Mouse (Mus musculus) embryonic facial prominence, embryonic 11.5 days (tissue): Measurements from ENCODE around the gene Npas1. TPM values are rescaled to one million over a fixed set of nuclear protein-coding genes. Genes with fewer than 3 reads are reported as not detected.
A peak's percentile ranks its signal among the peaks of the same experiment; 100 is the strongest.

Experiments
- ATAC-seq: fragments of 200-750 bp; cut with Nextera tagmentation; replicated peaks from 2 replicates; pipeline ENCODE4 v1.8.0; 2017; ENCODE audit warnings: low read depth; ENCODE audit not compliant: insufficient number of reproducible peaks, low FRiP score, low TSS enrichment
- DNase-seq: peaks from one replicate; pipeline ENCODE4 v3.0.0-alpha.2; 2015; ENCODE audit warnings: low spot score
- H3K27ac ChIP-seq: fragments of 300-500 bp; sonication (generic); replicated peaks from 2 replicates; pipeline ENCODE4 v1.5.1; 2014; ENCODE audit warnings: mild to moderate bottlenecking, low read depth, low read length, control low read depth
- H3K27me3 ChIP-seq: fragments of 300-500 bp; sonication (generic); 2 replicates; pipeline ENCODE4 v1.6.1; 2014; ENCODE audit warnings: mild to moderate bottlenecking, low read length, moderate library complexity, mixed read lengths; ENCODE audit not compliant: control insufficient read depth, insufficient read depth
- H3K36me3 ChIP-seq: fragments of 300-500 bp; sonication (generic); replicated peaks from 2 replicates; pipeline ENCODE4 v1.6.1; 2014; ENCODE audit warnings: low read depth, mild to moderate bottlenecking, low read length, moderate library complexity, mixed read lengths; ENCODE audit not compliant: control insufficient read depth, insufficient read depth
- H3K4me1 ChIP-seq: fragments of 300-500 bp; sonication (generic); 2 replicates; pipeline ENCODE4 v1.6.1; 2014; ENCODE audit warnings: low read length, mixed read lengths; ENCODE audit not compliant: control insufficient read depth, insufficient read depth
- H3K4me2 ChIP-seq: fragments of 300-500 bp; sonication (generic); 2 replicates; pipeline ENCODE4 v1.6.1; 2014; ENCODE audit warnings: low read depth, mild to moderate bottlenecking, control low read depth, low read length, moderate library complexity
- H3K4me3 ChIP-seq: fragments of 300-500 bp; sonication (generic); 2 replicates; pipeline ENCODE4 v1.5.1; 2014; ENCODE audit warnings: low read depth, low read length, control low read depth
- H3K9ac ChIP-seq: fragments of 300-500 bp; sonication (generic); replicated peaks from 2 replicates; pipeline ENCODE4 v1.6.1; 2014; ENCODE audit warnings: mild to moderate bottlenecking, control low read depth, low read length
- H3K9me3 ChIP-seq: fragments of 300-500 bp; sonication (generic); replicated peaks from 2 replicates; pipeline ENCODE4 v1.6.1; 2016; ENCODE audit warnings: mild to moderate bottlenecking, low read length, inconsistent platforms, mixed read lengths; ENCODE audit not compliant: control insufficient read depth
- WGBS: fragments of 180-500 bp; shearing (Covaris S2); extraction: QIAGEN DNeasy Blood & Tissue Kit; methylation state at CpG from one replicate; pipeline ENCODE4 v1.1.7; 2014; 5-methylcytosine and 5-hydroxymethylcytosine counted together
- polyA plus RNA-seq: library from polyadenylated mRNA; unstranded; fragments of >200 nt; fragmentation: Nextera tagmentation; extraction: Ambion mirVana; gene quantifications from 2 replicates; pipeline ENCODE4 v1.2.1, GENCODE M21; 2014

Gene Npas1
- polyA plus RNA-seq, 1 experiment from 2014 or later = 0.25 TPM

- ATAC-seq (no peak), DNase-seq (no peak)
- no peaks in the 10 kb centered on the region for H3K4me1 ChIP-seq
- H3K27me3 ChIP-seq = no peaks in the 10 kb centered on the region
- H3K4me2 ChIP-seq = no peak overlapping the region
- 84% methylated on average over 2 of the region's 2 CpGs for WGBS
- H3K9me3 ChIP-seq = no peaks in the 10 kb centered on the region
- 0 out of 2 replicates have a peak overlapping the region, but pooled peaks have one; percentile 22 for H3K27ac ChIP-seq
- peaks cover 8% of the 10 kb centered on the region for H3K36me3 ChIP-seq
- H3K9ac ChIP-seq = no peak overlapping the region
- H3K4me3 ChIP-seq = no peak overlapping the region
These were observed 64.6 kb downstream of the Npas1 start for GRCm38 (mm10) chr7:16412930-16413329.

GRCm38 (mm10) chr7:16412220-16412896, 65.2 kb downstream of the Npas1 start:
- Histone ChIP-seq H3K36me3 (peaks cover 6% of the 10 kb centered on the region), H3K4me3 (no peak overlapping the region), H3K4me1 (no peaks in the 10 kb centered on the region), H3K9ac (no peak overlapping the region), H3K4me2 (no peak overlapping the region; the same call in 1 of the 2 replicates), H3K9me3 (no peaks in the 10 kb centered on the region), H3K27ac (no peak overlapping the region), H3K27me3 (no peaks in the 10 kb centered on the region)
- DNase-seq (no peak), ATAC-seq (no peak)
- WGBS = 82% methylated on average over 8 of the region's 8 CpGs

- no peaks in the 10 kb centered on the region; the same call in 1 of the 2 replicates for H3K36me3 ChIP-seq
- no peak overlapping the region for H3K9ac ChIP-seq
- 87% methylated on average over 5 of the region's 5 CpGs for WGBS
- DNase-seq (no peak), ATAC-seq (no peak)
- H3K4me1 ChIP-seq = no peaks in the 10 kb centered on the region
- H3K4me3 ChIP-seq = no peak overlapping the region
- no peak overlapping the region for H3K4me2 ChIP-seq
- H3K9me3 ChIP-seq = no peaks in the 10 kb centered on the region
- H3K27ac ChIP-seq = no peak overlapping the region
- H3K27me3 ChIP-seq = no peaks in the 10 kb centered on the region
These were observed 66.4 kb downstream of the Npas1 start for GRCm38 (mm10) chr7:16411100-16411499.

- no peak overlapping the region for H3K4me3 ChIP-seq
- no peak overlapping the region for H3K27ac ChIP-seq
- H3K4me1 ChIP-seq = peaks cover 6% of the 10 kb centered on the region
- H3K9me3 ChIP-seq = no peaks in the 10 kb centered on the region
- no peak overlapping the region for H3K4me2 ChIP-seq
- no peak overlapping the region for H3K9ac ChIP-seq
- ATAC-seq = no peak
- no peak for DNase-seq
- no peaks in the 10 kb centered on the region; the same call in 1 of the 2 replicates for H3K36me3 ChIP-seq
- 93% methylated on average over 3 of the region's 3 CpGs for WGBS
- no peaks in the 10 kb centered on the region for H3K27me3 ChIP-seq
These were observed 70.5 kb downstream of the Npas1 start for GRCm38 (mm10) chr7:16406978-16407377.

Other genes with a start within 250 kb of the Npas1 start
- gene C5ar2, start 233.6 kb downstream of the Npas1 start, polyA plus RNA-seq = 0.14 TPM in 1 of 2 replicates, not detected in the other
- 0.71 and 1.00 TPM in 2 replicates for gene C5ar1, start 218.2 kb downstream of the Npas1 start, polyA plus RNA-seq
- 9.3 TPM in 2 replicates for gene Inafm1, start 204.1 kb downstream of the Npas1 start, polyA plus RNA-seq
- gene Ccdc9, start 190.9 kb downstream of the Npas1 start, polyA plus RNA-seq = 16.2 and 16.7 TPM in 2 replicates
- gene Bbc3, start 169.3 kb downstream of the Npas1 start, polyA plus RNA-seq = 4.6 and 5.9 TPM in 2 replicates
- gene Sae1, start 89.9 kb downstream of the Npas1 start, polyA plus RNA-seq = 433 and 434 TPM in 2 replicates
- gene Zc3h4, start 76.8 kb downstream of the Npas1 start, polyA plus RNA-seq = 13.7 and 14.6 TPM in 2 replicates
- 50.7 and 60.0 TPM in 2 replicates for gene Tmem160, start 24.9 kb downstream of the Npas1 start, polyA plus RNA-seq
- gene Arhgap35, start 137.3 kb upstream of the Npas1 start, polyA plus RNA-seq = 32.6 and 34.3 TPM in 2 replicates
- not detected in 2 replicates for gene Ceacam15, start 198.0 kb upstream of the Npas1 start, polyA plus RNA-seq
- gene Ceacam9, start 244.2 kb upstream of the Npas1 start, polyA plus RNA-seq = not detected in 2 replicates